Mouse (Mus musculus): ENCODE data around the gene Tmed2.
"Not testable (repeated sequence)": the region's sequence is repeated elsewhere in the genome, so short reads cannot be mapped to it uniquely, and the experiment has no call there.

Gene Tmed2

GRCm38 (mm10) chr5:124528351-124528750, 12.1 kb upstream of the Tmed2 start:
- in situ Hi-C loops (cut with MboI) = no loop called here

GRCm38 (mm10) chr5:124528791-124529190, 11.7 kb upstream of the Tmed2 start:
- in situ Hi-C loops (cut with MboI) = no loop called here

- in situ Hi-C loops (cut with MboI) = no loop called here
Observed at GRCm38 (mm10) chr5:124529191-124529651, 11.3 kb upstream of the Tmed2 start.

GRCm38 (mm10) chr5:124529697-124530096, 10.8 kb upstream of the Tmed2 start:
- in situ Hi-C loops (cut with MboI) = loop anchor here (10.0 kb wide), 1 partner anchor 45 kb away; the partner anchor contains the start of gene Snrnp35

- in situ Hi-C loops (cut with MboI) = loop anchor here (10.0 kb wide), 1 partner anchor 46 kb away; the partner anchor contains the start of gene Snrnp35
Observed at GRCm38 (mm10) chr5:124530655-124531582, 9.6 kb upstream of the Tmed2 start, which contains the start of gene Rilpl1. Rilpl1 (minus strand) TSS chr5:124531391.

GRCm38 (mm10) chr5:124531583-124531930, 8.9 kb upstream of the Tmed2 start:
- in situ Hi-C loops (cut with MboI) = loop anchor here (10.0 kb wide), 1 partner anchor 47 kb away; the partner anchor contains the start of gene Snrnp35

- in situ Hi-C loops (cut with MboI) = loop anchor here (10.0 kb wide), 1 partner anchor 48 kb away; the partner anchor contains the start of gene Snrnp35
Observed at GRCm38 (mm10) chr5:124532451-124532850, 8.0 kb upstream of the Tmed2 start.

GRCm38 (mm10) chr5:124535016-124535415, 5.5 kb upstream of the Tmed2 start:
- in situ Hi-C loops (cut with MboI) = loop anchor here (10.0 kb wide), 1 partner anchor 50 kb away; the partner anchor contains the start of gene Snrnp35

- in situ Hi-C loops (cut with MboI) = loop anchor here (10.0 kb wide), 1 partner anchor 52 kb away; the partner anchor contains the start of gene Snrnp35
Observed at GRCm38 (mm10) chr5:124536776-124537175, 3.7 kb upstream of the Tmed2 start.

- in situ Hi-C loops (cut with MboI) = loop anchor here (10.0 kb wide), 1 partner anchor 54 kb away; the partner anchor contains the start of gene Snrnp35
Observed at GRCm38 (mm10) chr5:124538813-124539792, 1.4 kb upstream of the Tmed2 start.

- in situ Hi-C loops (cut with MboI) = loop anchor here (5.0 to 10.0 kb wide), 2 partner anchors 55 to 113 kb away; partner anchors contain the start of genes Sbno1 and Snrnp35
Observed at GRCm38 (mm10) chr5:124539905-124540304, 590 bp upstream of the Tmed2 start.

- in situ Hi-C loops (cut with MboI) = loop anchor here (5.0 kb wide), 1 partner anchor 114 kb away; the partner anchor contains the start of gene Sbno1
Observed at GRCm38 (mm10) chr5:124540905-124541601, 558 bp downstream of the Tmed2 start.

GRCm38 (mm10) chr5:124541602-124541973, 1.1 kb downstream of the Tmed2 start:
- in situ Hi-C loops (cut with MboI) = loop anchor here (5.0 kb wide), 1 partner anchor 114 kb away; the partner anchor contains the start of gene Sbno1

GRCm38 (mm10) chr5:124550737-124551136, 10.2 kb downstream of the Tmed2 start:
- in situ Hi-C loops (cut with MboI) = not testable (repeated sequence)

- in situ Hi-C loops (cut with MboI) = not testable (repeated sequence)
Observed at GRCm38 (mm10) chr5:124551349-124552093, 11.0 kb downstream of the Tmed2 start.

- in situ Hi-C loops (cut with MboI) = no loop called here
Observed at GRCm38 (mm10) chr5:124552094-124552472, 11.6 kb downstream of the Tmed2 start.

- in situ Hi-C loops (cut with MboI) = no loop called here
Observed at GRCm38 (mm10) chr5:124552558-124553307, 12.2 kb downstream of the Tmed2 start, which contains the start of gene Ddx55. Ddx55 (plus strand) TSS chr5:124552864.

GRCm38 (mm10) chr5:124553607-124554006, 13.1 kb downstream of the Tmed2 start:
- in situ Hi-C loops (cut with MboI) = no loop called here

GRCm38 (mm10) chr5:124555145-124555544, 14.7 kb downstream of the Tmed2 start:
- in situ Hi-C loops (cut with MboI) = no loop called here

All from mature B cell (primary cell).